Mouse (Mus musculus): ENCODE results near the gene Prok1.
A peak's percentile ranks its signal among the peaks of the same experiment; 100 is the strongest.

Prok1 gene

DNA sequence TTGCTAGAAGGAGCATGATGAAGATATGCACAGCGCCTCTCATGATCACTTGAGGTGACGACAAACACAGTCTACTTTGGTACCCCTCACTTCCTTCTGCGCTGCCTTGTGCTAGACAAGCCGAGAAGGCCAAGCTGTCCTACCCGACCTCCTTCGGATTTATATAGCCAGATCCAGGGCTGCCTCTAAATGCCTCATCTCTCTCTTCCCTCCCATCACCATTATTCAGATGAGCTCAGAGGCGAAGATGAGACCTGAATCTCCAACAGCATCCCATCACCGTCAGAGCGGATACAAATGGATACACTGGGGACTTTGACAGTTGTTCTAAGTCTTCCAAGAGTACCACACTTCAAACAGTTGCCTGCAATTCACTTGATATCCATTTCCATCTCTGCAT, at the start of gene Prok1:
Gene Prok1, minus strand, starts transcription at position 101 of the 400 bp plus-strand sequence.
- no peak for DNase-seq (ENCODE audit: low spot score)

DNA sequence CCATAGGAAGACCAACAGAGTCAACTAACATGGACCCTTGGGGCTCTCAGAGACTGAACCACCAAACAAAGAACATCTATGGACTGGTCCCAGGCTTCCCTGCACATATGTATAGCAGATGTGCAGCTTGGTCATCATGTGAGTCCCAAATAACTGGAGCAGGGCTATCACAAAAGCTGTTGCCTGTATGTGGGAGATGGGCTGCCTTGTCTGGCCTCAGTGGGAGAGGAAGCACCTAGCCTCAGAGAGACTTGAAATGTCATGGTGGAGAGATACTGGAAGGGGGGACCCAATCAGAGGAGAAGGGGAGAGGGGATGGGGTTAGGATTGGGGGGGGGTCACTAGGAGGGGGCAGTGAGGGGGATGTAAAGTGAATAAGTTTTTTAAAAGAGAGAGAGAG, 47.8 kb upstream of the Prok1 start:
- DNase-seq (ENCODE audit: low spot score) = no peak

- no peak for DNase-seq (ENCODE audit: low spot score)
These were observed 46.6 kb upstream of the Prok1 start for GRCm38 (mm10) chr3:107286123-107286522.

GRCm38 (mm10) chr3:107278479-107279269, 39.2 kb upstream of the Prok1 start, which contains the start of gene Lamtor5:
TSS of gene Lamtor5 (plus strand) at chr3:107278858.
- peak; percentile 88 for DNase-seq (ENCODE audit: low spot score)

- no peak for DNase-seq (ENCODE audit: low spot score)
These were observed 37.1 kb upstream of the Prok1 start for GRCm38 (mm10) chr3:107276626-107277025.

DNA sequence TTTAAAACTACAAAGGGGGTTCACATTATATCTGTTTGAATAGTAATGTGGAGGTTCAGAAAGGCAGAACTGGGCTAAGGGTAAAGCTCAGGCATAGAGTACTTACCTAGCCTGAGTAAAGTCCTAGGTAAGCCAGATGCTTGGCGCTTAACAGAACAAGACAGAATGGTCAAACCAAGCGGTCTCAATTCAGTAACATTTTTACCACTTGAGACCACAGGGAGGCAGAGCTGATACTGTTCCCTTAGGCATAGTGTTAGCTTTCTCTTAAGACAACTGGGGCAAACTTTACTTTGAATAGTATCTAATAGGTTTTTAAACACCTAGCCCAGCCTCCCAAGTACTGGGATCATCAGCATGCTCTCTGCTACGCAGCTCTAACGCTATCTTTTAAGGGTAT, 36.5 kb upstream of the Prok1 start:
- no peak for DNase-seq (ENCODE audit: low spot score)

DNA sequence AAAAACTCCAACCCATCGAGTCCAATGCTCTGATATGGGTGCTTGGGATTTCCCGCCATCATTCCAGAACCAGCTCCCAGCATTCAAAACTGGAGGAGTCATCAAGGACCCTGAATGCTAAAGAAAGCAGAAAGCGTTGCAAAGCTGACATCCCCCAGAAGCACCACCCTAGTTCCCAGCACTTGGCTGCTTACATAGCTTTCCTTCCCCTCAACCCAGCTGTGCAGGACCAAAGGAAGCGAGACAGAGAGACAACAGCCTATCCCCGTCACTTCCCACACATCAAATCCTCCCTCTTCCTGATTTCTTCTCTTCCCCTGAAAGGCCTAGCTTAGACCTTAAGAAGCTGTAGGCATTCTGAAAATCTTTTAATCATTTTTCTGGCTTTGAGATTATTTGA, 35.8 kb upstream of the Prok1 start:
- no peak for DNase-seq (ENCODE audit: low spot score)

GRCm38 (mm10) chr3:107273820-107274219, 34.3 kb upstream of the Prok1 start:
- peak; percentile 56 for DNase-seq (ENCODE audit: low spot score)

GRCm38 (mm10) chr3:107272433-107272832, 32.9 kb upstream of the Prok1 start:
- no peak for DNase-seq (ENCODE audit: low spot score)

DNA sequence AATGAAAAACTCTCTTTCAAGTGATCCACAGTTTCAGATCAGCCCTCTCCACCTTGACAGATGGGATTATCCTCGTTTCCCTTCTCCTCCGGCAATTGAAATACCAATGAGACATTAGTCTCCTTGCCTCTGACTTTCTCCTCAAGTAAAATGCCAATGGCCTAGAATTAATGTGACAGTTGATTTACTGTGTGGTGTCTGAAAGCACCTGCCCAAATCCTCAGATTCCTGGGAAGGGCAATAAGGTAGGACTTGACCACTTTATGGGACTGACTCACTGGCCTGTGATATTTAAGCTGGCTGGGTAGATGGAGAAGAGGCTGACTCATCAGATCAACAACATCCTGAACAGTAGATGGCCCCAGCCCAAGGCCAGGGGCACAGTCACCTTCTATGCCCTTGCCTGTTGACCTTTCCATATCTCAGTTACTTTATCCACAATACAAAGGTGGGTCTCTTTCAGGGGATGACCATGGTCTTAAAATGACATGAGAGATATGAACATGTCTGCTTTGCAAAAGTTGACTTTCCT, 27.4 kb upstream of the Prok1 start:
- DNase-seq (ENCODE audit: low spot score) = no peak

DNA sequence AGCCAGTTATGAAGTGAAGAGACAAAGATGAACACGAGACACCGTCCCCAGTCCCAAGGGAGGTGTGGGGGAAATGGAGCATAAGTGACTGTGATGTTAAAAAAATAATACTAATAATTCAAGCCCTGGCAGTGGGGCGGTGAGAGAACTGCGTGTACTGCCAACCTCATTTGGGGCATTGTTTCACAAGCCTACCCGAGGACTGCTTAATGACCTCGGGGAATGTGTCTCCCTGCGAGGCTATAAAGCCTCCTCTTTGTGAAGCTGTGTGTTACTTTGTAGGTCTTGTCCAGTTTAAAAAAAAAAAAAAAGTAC, 22.3 kb upstream of the Prok1 start:
- no peak for DNase-seq (ENCODE audit: low spot score)

GRCm38 (mm10) chr3:107260956-107261850, 21.7 kb upstream of the Prok1 start:
- DNase-seq (ENCODE audit: low spot score) = no peak

DNA sequence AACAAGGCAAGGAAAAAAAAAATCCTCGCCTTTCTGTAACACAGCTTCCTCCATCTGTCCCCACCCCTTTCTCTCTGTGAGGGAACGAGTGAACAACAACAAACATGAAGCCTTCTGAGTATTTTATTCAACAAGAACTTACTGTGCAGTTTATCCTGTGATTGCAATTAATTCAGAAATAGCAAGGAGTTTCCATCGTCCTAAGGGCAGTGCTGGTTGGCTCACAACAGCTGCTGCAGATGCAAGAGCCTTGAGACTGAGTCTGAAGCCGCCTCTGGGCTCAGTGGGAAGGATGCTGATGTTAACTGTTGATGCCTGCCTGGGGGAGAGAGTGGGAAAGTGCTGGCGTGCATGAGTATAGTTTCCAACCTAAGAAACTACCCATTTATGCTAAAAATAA, 18.4 kb upstream of the Prok1 start:
- DNase-seq (ENCODE audit: low spot score) = no peak

DNA sequence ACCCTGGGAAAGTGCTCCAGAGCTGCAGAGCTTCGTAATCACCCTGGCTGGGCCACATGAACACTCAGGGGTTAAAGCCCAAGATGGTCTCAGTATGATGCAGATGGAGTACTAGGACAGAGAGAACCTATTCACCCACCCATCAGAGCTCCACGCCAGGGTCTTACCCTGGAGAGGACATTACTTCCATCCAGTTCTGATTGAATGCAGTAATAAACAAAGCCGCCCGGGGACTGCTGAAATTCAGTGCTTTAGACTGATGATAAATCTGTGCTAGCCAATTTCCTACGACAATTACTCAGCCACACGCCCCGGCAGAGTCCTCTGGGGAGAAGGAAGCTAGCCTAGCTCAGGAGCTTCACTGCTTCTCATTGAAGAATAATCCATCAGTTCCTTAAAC, 17.2 kb upstream of the Prok1 start:
- DNase-seq (ENCODE audit: low spot score) = no peak

GRCm38 (mm10) chr3:107255992-107256391, 16.5 kb upstream of the Prok1 start:
- no peak for DNase-seq (ENCODE audit: low spot score)

GRCm38 (mm10) chr3:107253925-107254324, 14.4 kb upstream of the Prok1 start:
- DNase-seq (ENCODE audit: low spot score) = no peak

DNA sequence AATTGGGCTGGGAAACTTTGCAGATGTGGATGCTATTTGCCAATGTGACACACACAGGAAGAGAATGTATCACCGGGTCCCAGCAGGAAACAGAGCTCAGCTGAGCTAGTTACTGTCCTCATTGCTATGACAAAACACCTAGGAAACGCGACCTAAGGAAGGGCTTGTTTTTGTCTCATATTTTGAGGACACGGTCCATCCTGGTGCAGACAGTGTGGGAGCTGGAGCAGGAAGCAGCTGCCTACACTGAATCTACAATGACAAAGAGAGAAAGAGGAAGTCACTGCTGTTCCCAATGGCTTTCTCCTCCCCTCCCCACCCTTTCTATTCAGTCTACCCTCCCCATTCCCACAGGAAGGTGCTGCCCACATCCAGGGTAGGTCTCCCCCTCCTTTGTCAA, 12.5 kb upstream of the Prok1 start:
- no peak for DNase-seq (ENCODE audit: low spot score)

DNA sequence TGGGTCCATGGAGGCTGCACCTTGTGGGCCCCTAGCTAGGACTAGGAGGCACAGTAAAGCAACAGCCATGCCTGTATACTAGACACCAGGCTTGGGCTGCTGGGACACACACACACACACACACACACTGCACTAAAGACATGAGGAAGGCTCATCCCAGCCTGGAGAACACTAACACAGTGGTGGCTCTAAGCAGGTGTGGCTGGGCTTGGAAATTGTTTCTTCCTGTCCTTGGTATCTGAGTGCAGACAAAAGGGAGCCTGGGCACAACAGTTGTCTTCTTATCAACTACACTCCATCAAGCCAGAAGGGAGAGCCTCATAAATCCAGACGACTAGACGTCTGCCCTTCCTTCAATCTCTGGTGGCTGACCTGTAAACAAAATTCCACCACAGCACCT, 10.8 kb upstream of the Prok1 start:
- DNase-seq (ENCODE audit: low spot score) = no peak

GRCm38 (mm10) chr3:107249042-107249441, 9.5 kb upstream of the Prok1 start:
- no peak for DNase-seq (ENCODE audit: low spot score)

GRCm38 (mm10) chr3:107246876-107247275, 7.4 kb upstream of the Prok1 start:
- no peak for DNase-seq (ENCODE audit: low spot score)

DNA sequence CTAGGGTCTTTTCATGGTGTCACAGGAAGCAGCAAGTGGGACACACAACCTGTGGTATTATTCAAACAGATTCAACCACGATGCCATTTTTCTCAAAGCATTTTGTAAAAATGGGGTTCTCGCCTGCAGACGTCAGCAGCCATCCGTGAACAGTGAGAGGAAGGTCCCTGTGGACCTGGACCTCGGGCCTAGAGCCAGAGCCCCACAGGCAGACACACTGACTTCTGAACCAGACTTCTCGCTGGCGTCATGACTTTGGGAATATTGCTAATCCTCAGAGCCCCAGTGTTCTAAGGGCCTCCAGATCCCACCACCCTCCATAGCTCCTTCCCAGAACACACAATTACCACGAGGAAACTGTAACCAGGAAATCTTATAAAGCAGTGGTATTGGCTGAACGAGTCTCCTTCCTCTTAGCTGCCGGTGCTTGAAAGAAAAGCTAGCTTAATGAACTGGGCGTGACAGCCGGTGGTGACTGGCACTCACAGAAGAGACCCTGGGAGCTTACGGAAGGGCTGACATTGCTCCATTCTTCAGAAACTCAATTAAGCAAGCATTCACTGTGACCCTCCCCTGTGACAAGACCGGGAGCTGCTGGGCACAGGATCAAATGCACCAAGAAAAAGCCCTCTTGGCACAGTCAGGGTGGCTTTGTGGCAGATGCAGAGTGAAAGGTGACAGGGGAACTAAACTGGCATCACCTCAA, 2.0 kb upstream of the Prok1 start:
- no peak for DNase-seq (ENCODE audit: low spot score)

DNA sequence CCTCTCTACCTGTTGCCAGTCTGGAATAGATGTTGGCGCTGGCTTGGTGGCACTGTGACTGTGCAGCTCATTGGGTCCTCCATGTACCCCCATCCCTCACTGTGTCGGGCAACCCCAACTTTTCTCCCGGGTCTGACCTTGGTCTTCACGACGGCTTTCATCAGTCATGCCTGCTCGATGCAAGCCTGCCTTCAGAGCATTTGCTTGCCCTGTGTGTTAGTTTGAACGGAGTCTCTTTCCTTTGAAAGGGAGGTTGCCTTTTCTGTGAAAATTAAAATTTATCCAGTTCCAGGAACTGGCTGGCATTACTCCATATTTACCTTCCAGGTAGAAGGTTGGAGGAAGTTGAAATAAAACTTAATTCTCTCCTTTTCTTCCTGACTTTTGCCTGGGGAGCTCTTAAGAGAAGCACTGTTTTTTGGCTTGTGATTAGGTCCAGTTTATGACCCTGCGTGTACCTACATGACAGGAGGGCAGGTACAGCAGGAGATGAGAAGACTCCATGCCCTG, 981 bp downstream of the Prok1 start:
- no peak for DNase-seq (ENCODE audit: low spot score)

All from urinary bladder, postnatal 25 days (tissue).